Mouse (Mus musculus) embryonic fibroblast, embryonic 13.5 days (primary cell): Measurements from ENCODE around the gene St8sia1.

Source experiments
- CTCF ChIP-seq: IDR thresholded peaks from 2 replicates; pipeline ENCODE4 v1.5.1; 2011; ENCODE audit warnings: mild to moderate bottlenecking, control low read depth, low read length, moderate library complexity, borderline replicate concordance; ENCODE audit not compliant: insufficient read depth
- POLR2A ChIP-seq: IDR thresholded peaks from 2 replicates; pipeline ENCODE4 v1.6.1; 2011; ENCODE audit warnings: low read depth, mild to moderate bottlenecking, control low read depth, low read length, moderate library complexity

- TF ChIP-seq CTCF (no peak), POLR2A (no peak)
These were observed 132.5 kb downstream of the St8sia1 start for GRCm38 (mm10) chr6:142831706-142832105.
